Mouse (Mus musculus) ovary, postnatal 14 days (tissue): ENCODE results near the gene Dnajc8.

Source experiments
- DNase-seq: peaks from one replicate; pipeline ENCODE4 v3.0.0; 2022; ENCODE audit warnings: low spot score

Dnajc8 gene

DNA sequence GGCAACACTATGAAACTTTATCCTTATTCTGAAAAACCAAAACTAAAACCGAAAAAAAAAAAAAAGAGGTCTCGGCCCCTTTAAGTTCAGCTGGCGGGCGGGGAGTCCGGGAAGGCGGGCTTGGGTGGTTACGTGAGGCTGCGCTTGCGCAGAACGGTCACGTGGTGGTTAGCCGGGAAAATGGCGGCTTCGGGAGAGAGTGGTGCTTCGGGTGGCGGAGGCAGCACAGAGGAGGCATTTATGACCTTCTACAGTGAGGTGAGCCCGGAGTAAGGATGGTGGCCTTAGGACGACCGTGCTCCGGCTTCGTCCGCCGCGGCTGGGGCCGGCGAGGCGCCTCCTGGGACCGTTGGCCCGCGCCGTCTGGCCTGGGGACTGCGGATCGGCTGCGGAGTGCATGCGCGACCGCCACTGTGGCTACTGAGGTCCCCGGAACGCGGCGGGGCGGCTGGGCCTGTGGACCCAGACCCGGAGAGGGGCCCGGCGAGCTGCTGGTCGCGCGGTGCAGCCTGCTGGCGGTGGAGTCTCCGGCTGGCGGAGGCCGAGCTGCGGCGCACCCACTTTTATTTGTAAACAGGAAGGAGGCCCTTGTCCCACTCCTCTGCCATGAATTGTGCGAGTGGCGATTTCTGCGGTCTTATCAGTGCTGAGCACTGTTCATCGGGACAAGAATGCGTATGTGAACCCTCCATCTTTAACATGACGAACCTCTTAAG is at the start of gene Dnajc8:
Gene Dnajc8 (plus strand): TSS at position 145 of the 716 bp plus-strand sequence.
- DNase-seq = peak; percentile 92

GRCm38 (mm10) chr4:132488521-132488920 is 46.8 kb upstream of the Dnajc8 start:
- DNase-seq = no peak

GRCm38 (mm10) chr4:132488976-132489375 is 46.4 kb upstream of the Dnajc8 start:
- DNase-seq = no peak

GRCm38 (mm10) chr4:132490273-132491010 is 44.9 kb upstream of the Dnajc8 start:
- DNase-seq = no peak

DNA sequence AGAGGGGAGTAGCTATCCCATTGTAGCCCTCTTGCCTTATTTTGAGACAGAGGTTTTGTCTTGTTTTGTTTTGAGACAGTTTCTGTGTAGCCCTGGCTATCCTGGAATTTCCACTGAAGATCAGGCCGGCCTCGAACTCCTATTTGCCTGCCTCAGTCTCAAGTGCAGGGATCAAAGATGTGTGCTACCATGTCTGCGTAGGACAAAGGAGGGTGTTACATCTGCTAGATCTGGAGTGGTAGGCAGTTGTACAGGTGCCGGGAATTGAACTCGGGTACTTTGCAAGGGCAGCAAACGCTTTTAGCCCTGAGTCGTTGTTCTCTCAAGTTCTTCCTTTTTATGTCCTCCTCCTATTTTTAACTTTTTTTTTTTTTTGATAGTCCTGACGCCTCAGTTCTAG is 44.3 kb upstream of the Dnajc8 start:
- DNase-seq = no peak

DNA sequence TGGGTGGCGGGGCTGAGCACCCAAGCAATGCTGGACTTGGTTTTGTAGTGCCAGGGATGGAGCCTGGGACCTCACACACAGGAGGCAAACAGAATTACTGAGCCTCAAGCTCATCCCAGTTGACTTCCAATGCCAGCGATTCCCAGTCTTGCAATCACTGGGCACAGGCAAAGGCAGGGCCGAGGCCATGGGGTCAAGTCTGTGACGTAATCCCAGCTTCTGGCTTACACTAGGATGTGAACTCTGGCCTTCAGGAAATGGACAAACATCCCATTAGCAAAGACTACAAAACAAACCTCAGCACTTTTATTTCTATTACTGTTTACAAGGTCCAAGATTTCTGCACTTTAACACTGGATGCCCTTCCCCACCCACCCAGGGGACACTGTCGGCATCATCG is 43.6 kb upstream of the Dnajc8 start:
- DNase-seq = no peak

DNA sequence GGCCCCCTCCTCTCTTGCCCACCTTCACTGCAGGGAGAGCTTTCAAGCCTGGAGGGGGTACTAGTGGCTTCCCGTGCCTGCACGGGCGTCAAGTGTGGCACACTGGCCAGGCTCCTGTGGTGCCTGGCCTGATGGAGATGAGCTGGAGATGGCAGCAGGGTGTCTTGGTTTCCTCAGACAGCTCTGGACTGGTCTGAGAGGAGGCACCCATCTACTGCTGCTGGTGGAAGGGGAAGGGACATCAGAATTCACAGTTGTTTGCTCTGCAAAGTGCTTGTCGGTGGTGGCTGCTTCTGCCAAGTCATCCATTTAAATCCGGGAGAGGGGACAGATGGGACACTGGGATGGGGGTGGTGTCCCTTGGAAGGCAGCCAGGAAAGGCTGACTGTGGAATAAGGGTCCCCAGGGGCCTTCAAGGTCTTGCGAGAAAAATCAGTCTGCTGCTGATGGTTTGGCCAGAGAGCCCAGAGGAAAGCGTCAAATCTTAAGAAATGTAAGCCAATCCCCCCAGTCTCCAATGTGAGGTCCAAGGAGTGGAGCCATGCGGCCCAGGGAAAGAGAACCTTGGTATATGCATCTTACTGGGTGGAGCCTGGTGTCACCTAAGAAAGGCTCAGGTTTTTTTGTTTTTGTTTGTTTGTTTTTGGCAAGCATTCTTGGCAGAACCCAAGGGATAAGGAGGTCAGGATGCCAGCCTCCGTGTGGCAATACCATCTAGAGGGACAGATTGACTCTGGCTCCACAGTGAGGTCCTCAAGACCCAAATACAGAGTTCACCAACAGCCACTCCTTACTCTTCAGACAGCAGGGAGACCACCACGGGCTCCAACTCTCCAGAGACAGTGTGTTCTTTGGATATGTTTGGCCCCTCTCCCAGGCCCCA is 42.9 kb upstream of the Dnajc8 start:
- no peak for DNase-seq

DNA sequence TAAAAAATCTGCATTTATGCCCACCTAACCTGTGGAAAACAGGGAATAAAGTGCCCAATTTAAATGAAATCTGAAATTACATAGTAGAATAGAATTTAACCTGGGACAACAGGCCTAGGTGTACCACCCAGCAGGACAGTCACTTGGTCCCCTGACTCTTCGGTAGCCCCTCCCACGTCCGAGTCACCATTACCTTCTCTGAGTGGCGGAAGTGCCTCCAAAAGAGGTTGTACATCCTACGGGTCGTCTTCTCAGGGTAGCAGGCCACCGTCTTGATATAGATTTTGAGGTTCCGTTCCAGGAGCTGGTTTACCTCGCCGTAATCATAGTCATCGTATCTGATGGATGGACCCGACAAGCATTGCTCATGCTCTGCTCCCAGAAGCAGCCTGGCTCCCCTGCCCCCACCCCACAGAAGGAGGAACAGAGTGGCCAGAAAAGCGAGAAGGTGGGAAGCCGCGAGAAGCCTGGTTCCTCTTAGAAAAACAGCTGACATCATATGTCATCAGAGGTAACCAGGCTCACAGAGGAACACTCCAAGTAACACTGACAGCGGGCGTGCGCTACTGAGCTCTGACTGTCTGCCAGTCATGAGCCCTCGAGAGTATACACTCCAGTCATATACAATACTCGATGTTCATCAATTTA is 41.0 kb upstream of the Dnajc8 start:
- no peak for DNase-seq

- DNase-seq = no peak
Measured at GRCm38 (mm10) chr4:132501639-132502038, 33.7 kb upstream of the Dnajc8 start.

GRCm38 (mm10) chr4:132503344-132503743 is 32.0 kb upstream of the Dnajc8 start:
- DNase-seq = no peak

DNA sequence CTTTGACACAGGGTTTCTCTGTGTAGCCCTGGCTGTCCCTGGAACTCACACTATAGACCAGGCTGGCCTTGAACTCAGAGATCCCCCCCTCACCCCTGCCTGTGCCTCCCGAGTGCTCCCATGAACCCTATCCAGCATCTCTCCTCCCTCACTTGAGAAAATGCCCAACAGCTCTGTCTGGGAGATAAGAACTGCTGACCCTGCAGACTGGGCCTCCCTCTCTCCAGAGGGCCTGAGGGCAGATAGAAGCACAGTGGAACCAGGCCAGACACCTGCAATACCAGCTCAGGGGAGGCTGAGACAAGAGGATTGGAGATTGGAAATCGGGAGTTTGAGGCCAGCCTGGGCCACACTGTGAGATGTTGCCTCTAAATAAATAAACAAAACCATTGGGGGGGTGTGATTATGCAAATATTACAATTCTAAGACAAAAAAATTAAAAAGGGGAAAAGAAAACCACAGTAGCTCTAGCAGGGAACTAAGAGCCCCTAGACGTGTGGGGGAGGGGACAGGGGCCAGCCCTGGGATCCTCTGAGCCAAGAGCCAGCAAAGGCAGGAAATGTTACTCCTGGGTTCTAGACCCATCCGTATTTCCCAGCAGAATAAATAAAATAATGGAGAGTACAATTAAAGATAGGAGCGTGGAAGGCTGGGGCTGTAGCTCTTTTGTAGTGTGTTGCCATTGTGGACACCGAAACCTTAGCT is 30.2 kb upstream of the Dnajc8 start:
- DNase-seq = no peak

- DNase-seq = no peak
Measured at GRCm38 (mm10) chr4:132505800-132506199, 29.6 kb upstream of the Dnajc8 start.

GRCm38 (mm10) chr4:132506250-132506649 is 29.1 kb upstream of the Dnajc8 start:
- no peak for DNase-seq

GRCm38 (mm10) chr4:132507210-132507609 is 28.1 kb upstream of the Dnajc8 start:
- no peak for DNase-seq

GRCm38 (mm10) chr4:132509621-132510296 is 25.6 kb upstream of the Dnajc8 start:
- peak; percentile 61 for DNase-seq

DNA sequence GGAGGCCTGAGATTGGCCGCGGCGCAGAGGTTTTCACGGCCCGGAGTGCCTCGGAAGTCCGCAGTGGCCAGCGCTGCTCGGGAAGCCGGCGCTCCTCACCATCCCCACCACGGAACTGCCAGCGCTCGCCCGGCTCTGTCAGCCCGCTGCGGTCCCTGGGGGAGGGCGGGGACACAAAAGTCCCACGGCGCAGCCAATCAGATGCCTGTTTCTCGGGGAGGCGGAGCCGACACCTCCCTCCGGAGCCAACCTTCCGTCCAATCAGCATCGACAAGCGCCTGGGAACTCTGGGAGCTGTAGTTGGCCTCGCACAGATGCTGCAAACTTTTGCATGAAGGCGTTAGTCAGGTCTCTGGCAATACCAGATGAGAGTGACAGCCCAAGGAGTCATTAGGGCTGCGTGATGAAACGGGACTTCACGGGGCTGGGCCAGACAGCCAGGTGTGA is 25.0 kb upstream of the Dnajc8 start, which contains the start of gene Sesn2:
Gene Sesn2 (minus strand): TSS at position 150 of the 447 bp plus-strand sequence.
- peak; percentile 94 for DNase-seq

DNA sequence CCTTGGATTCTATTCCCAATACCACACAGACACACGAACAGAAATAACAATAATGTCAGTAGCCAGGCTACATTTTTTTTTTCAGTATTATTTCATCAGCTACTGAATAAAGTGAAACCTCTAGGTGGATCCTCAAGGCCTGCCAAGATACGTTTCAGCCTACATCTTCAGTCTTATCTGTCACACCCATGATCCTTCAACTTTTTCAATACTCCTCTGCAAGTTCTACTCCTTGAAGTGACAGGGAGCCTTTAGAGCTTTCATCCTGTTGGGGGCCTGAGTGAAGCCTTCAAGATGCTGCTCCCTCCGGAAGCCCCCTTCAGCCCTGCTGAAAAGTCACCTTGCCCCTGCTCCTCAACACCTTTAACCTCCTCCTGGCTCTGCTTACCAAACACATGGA is 23.3 kb upstream of the Dnajc8 start:
- no peak for DNase-seq

DNA sequence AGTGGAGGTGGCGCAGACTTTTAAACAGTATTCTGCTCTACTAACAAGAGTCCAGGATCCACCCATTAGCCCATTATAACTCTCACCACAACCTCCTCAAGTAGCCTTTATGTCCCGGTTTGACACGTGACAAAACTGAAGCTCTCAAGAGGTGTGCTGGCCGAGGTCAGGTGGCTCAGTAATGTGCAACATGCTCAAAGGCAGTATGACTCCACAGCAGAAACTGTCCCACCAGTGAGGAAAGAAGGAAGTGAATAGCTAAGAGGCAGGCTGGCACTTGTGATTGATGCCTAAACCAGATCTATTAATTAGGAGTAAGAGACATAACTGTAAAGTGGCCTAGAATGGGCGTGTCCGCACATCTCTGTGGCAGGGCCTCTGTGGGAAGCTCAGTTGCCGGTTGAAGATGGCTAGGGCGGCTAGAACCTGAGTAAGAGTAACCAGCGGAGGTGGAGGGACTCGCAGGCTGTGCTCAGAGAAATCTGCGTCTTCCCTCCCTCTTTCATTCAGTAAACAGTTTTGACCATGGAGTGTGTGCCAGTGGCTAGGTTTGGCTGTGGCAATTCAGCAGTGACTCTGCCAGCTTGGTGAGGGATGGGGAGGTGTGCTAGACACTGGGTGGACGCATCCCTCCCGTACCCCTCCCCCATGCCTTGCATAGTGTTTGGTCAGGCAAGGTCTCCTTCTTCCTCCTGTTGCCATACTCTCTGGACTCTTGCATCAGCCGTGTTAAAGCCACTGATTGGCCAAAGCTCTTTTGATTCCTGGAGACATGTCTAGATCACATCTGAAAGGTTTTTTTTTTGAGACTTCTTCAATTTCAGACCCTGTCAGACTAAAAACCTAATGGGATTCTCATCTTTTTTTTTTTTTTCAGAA is 21.7 kb upstream of the Dnajc8 start:
- DNase-seq = no peak

DNA sequence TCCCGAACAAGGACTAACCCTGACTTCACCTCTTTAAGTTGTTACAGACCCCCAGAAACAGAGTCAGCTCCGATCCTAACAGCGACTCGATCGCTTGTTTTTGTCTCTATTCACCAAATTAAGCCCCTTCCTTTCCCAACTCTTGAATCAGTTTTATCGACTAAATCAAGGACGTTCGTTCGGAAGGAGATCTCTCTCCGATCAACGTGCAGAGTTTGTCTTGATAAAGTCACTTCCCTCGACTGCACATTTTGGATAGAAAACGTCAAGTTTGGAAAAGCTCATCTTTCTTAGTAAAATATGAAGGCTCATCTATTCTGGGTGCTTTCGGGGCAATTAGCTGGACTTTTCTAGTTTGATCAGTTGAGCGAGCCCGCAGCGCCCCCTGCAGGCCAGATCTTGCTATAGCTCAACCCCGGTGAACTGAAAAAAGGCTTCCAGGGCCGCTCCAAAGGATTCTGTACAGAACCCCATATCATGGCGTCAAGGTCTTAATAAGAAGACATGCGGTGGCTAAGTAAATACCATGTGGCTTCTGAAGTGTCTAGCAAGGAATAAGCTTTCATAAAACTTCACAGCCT is 20.7 kb upstream of the Dnajc8 start:
- DNase-seq = peak; percentile 78
